ENCODE assay signal across 25 mouse cellular contexts in genomic region chr12:8101837-8102236, GRCm38 (mm10).
DNase-seq lines count a peak whose midpoint lies in the region; ATAC-seq and TF ChIP-seq lines count a peak whose summit lies in the region.
"Had no signal": no experiment of that assay in that cellular context is flagged by ENCODE, and none has a peak within 500 bp of the region (broad histone marks: within the 10 kb centered on the region; RNA-seq: fewer than 3 reads in every experiment).

No protein-coding gene starts in this region.

- H3K9me3 ChIP-seq in embryonic facial prominence, embryonic 14.5 days (ENCODE audit: control insufficient read depth, low read length): no peaks in the 10 kb centered on the region
- no peaks in the 10 kb centered on the region for H3K9me3 ChIP-seq in embryonic facial prominence, embryonic 10.5 days
- no peaks in the 10 kb centered on the region for H3K9me3 ChIP-seq in midbrain, postnatal 0 days (ENCODE audit: low read length)
- no peaks in the 10 kb centered on the region for H3K9me3 ChIP-seq in midbrain, embryonic 11.5 days (ENCODE audit: control insufficient read depth, low read length)
- no peaks in the 10 kb centered on the region for H3K9me3 ChIP-seq in hindbrain, embryonic 13.5 days
- no peaks in the 10 kb centered on the region for H3K9me3 ChIP-seq in neural tube, embryonic 14.5 days (ENCODE audit: control insufficient read depth, low read length)
- H3K9me3 ChIP-seq: embryonic facial prominence, embryonic 12.5 days; limb, embryonic 12.5 days; liver, embryonic 12.5 days; midbrain, embryonic 12.5 days had no signal

- no peak for TF ChIP-seq CTCF in midbrain, postnatal 0 days (IDR thresholded peaks at IDR 0.05)

- WGBS in embryonic facial prominence, embryonic 14.5 days: 53% methylated on average over 8 of the region's 8 CpGs
- 83% methylated on average over 8 of the region's 8 CpGs for WGBS in embryonic facial prominence, embryonic 10.5 days
- 68% methylated on average over 8 of the region's 8 CpGs for WGBS in midbrain, postnatal 0 days
- WGBS in midbrain, embryonic 11.5 days: 80% methylated on average over 8 of the region's 8 CpGs
- WGBS in hindbrain, embryonic 13.5 days: 48% methylated on average over 8 of the region's 8 CpGs
- 47% methylated on average over 8 of the region's 8 CpGs for WGBS in neural tube, embryonic 14.5 days

- DNase-seq in embryonic facial prominence, embryonic 14.5 days (ENCODE audit: low spot score): peak; percentile 49
- no peak for DNase-seq in embryonic facial prominence, embryonic 10.5 days (ENCODE audit: low spot score)
- peak; percentile 12 for DNase-seq in midbrain, postnatal 0 days (ENCODE audit: low spot score)
- DNase-seq in midbrain, embryonic 11.5 days (ENCODE audit: low spot score, missing footprints): no peak
- DNase-seq in thymus, postnatal 14 days: no peak
- no peak for DNase-seq in kidney, adult 11 months
- DNase-seq: adrenal gland, postnatal 36 days; cerebellum, adult 11-12 months; cerebellum, postnatal 10 days; gastrocnemius, postnatal 36 days; heart, postnatal 36 days; kidney, adult 9 months; kidney, postnatal 25 days; layer of hippocampus, postnatal 36 days; lung, adult 18-20 months; lung, postnatal 10 days had no signal

- no peak overlapping the region for H3K27ac ChIP-seq in embryonic facial prominence, embryonic 14.5 days (replicated peaks; ENCODE audit: low read depth, low read length)
- H3K27ac ChIP-seq in embryonic facial prominence, embryonic 10.5 days (replicated peaks): no peak overlapping the region
- H3K27ac ChIP-seq in midbrain, postnatal 0 days (ENCODE audit: low read depth, low read length): no peak overlapping the region
- no peak overlapping the region for H3K27ac ChIP-seq in midbrain, embryonic 11.5 days (ENCODE audit: low read depth, low read length)
- peak overlapping the region; percentile 40; the same call in 1 of the 2 replicates for H3K27ac ChIP-seq in hindbrain, embryonic 13.5 days
- H3K27ac ChIP-seq in neural tube, embryonic 14.5 days (ENCODE audit: low read depth, low read length): no peak overlapping the region
- H3K27ac ChIP-seq: embryonic facial prominence, embryonic 12.5 days; limb, embryonic 12.5 days; liver, embryonic 12.5 days; midbrain, embryonic 12.5 days had no signal

- H3K4me3 ChIP-seq in embryonic facial prominence, embryonic 14.5 days (ENCODE audit: low read depth, low read length): no peak overlapping the region
- no peak overlapping the region for H3K4me3 ChIP-seq in embryonic facial prominence, embryonic 10.5 days
- H3K4me3 ChIP-seq in midbrain, postnatal 0 days (ENCODE audit: low read depth, low read length): no peak overlapping the region
- no peak overlapping the region for H3K4me3 ChIP-seq in midbrain, embryonic 11.5 days (ENCODE audit: low read depth, low read length)
- no peak overlapping the region for H3K4me3 ChIP-seq in hindbrain, embryonic 13.5 days
- no peak overlapping the region for H3K4me3 ChIP-seq in neural tube, embryonic 14.5 days (ENCODE audit: low read depth, low read length)
- H3K4me3 ChIP-seq: embryonic facial prominence, embryonic 12.5 days; erythroblast, embryonic 14.5 days; limb, embryonic 12.5 days; liver, embryonic 12.5 days; midbrain, embryonic 12.5 days had no signal

- H3K9ac ChIP-seq in embryonic facial prominence, embryonic 14.5 days (ENCODE audit: low read depth, low read length): no peak overlapping the region
- H3K9ac ChIP-seq in midbrain, postnatal 0 days (replicated peaks; ENCODE audit: low read length, poor library complexity, severe bottlenecking): no peak overlapping the region
- no peak overlapping the region for H3K9ac ChIP-seq in midbrain, embryonic 11.5 days (ENCODE audit: low read length)
- H3K9ac ChIP-seq in hindbrain, embryonic 13.5 days: no peak overlapping the region
- no peak overlapping the region for H3K9ac ChIP-seq in neural tube, embryonic 14.5 days (replicated peaks; ENCODE audit: low read depth, low read length)
- H3K9ac ChIP-seq: embryonic facial prominence, embryonic 12.5 days; limb, embryonic 12.5 days; liver, embryonic 12.5 days; midbrain, embryonic 12.5 days had no signal

- 0 out of 2 replicates have a peak, but pooled peaks cover 3% of the 10 kb centered on the region for H3K4me1 ChIP-seq in embryonic facial prominence, embryonic 14.5 days (ENCODE audit: control insufficient read depth, insufficient read depth, low read length)
- peaks cover 3% of the 10 kb centered on the region for H3K4me1 ChIP-seq in embryonic facial prominence, embryonic 10.5 days
- no peaks in the 10 kb centered on the region for H3K4me1 ChIP-seq in midbrain, postnatal 0 days (ENCODE audit: insufficient read depth, low read length)
- no peaks in the 10 kb centered on the region for H3K4me1 ChIP-seq in midbrain, embryonic 11.5 days (ENCODE audit: control insufficient read depth, insufficient read depth, low read length)
- peaks cover 9% of the 10 kb centered on the region for H3K4me1 ChIP-seq in hindbrain, embryonic 13.5 days (replicated peaks)
- no peaks in the 10 kb centered on the region for H3K4me1 ChIP-seq in neural tube, embryonic 14.5 days (ENCODE audit: control insufficient read depth, insufficient read depth, low read length)
- H3K4me1 ChIP-seq: limb, embryonic 12.5 days; liver, embryonic 12.5 days; midbrain, embryonic 12.5 days had no signal

- H3K36me3 ChIP-seq in embryonic facial prominence, embryonic 14.5 days (ENCODE audit: control insufficient read depth, insufficient read depth, low read length): no peaks in the 10 kb centered on the region
- no peaks in the 10 kb centered on the region for H3K36me3 ChIP-seq in embryonic facial prominence, embryonic 10.5 days (replicated peaks)
- no peaks in the 10 kb centered on the region for H3K36me3 ChIP-seq in midbrain, postnatal 0 days (ENCODE audit: insufficient read depth, low read length)
- no peaks in the 10 kb centered on the region for H3K36me3 ChIP-seq in midbrain, embryonic 11.5 days (ENCODE audit: control insufficient read depth, insufficient read depth, low read length)
- H3K36me3 ChIP-seq in hindbrain, embryonic 13.5 days: no peaks in the 10 kb centered on the region
- no peaks in the 10 kb centered on the region for H3K36me3 ChIP-seq in neural tube, embryonic 14.5 days (ENCODE audit: control insufficient read depth, insufficient read depth, low read length)
- H3K36me3 ChIP-seq: embryonic facial prominence, embryonic 12.5 days; limb, embryonic 12.5 days; liver, embryonic 12.5 days; midbrain, embryonic 12.5 days had no signal

- H3K27me3 ChIP-seq in embryonic facial prominence, embryonic 14.5 days (replicated peaks; ENCODE audit: control insufficient read depth, insufficient read depth, low read length): no peaks in the 10 kb centered on the region
- no peaks in the 10 kb centered on the region for H3K27me3 ChIP-seq in embryonic facial prominence, embryonic 10.5 days (replicated peaks; ENCODE audit: low read depth, poor library complexity, severe bottlenecking)
- no peaks in the 10 kb centered on the region for H3K27me3 ChIP-seq in midbrain, postnatal 0 days (ENCODE audit: insufficient read depth, low read length)
- H3K27me3 ChIP-seq in midbrain, embryonic 11.5 days (ENCODE audit: control insufficient read depth, insufficient read depth, low read length): no peaks in the 10 kb centered on the region
- H3K27me3 ChIP-seq in hindbrain, embryonic 13.5 days: no peaks in the 10 kb centered on the region
- no peaks in the 10 kb centered on the region for H3K27me3 ChIP-seq in neural tube, embryonic 14.5 days (ENCODE audit: control insufficient read depth, insufficient read depth, low read length)
- H3K27me3 ChIP-seq: limb, embryonic 12.5 days; liver, embryonic 12.5 days; midbrain, embryonic 12.5 days had no signal

- H3K4me2 ChIP-seq in embryonic facial prominence, embryonic 14.5 days (ENCODE audit: low read depth, low read length): no peak overlapping the region
- H3K4me2 ChIP-seq in midbrain, postnatal 0 days (ENCODE audit: low read depth, low read length, poor library complexity, severe bottlenecking): no peak overlapping the region
- H3K4me2 ChIP-seq in midbrain, embryonic 11.5 days: no peak overlapping the region
- no peak overlapping the region for H3K4me2 ChIP-seq in hindbrain, embryonic 13.5 days
- no peak overlapping the region for H3K4me2 ChIP-seq in neural tube, embryonic 14.5 days (ENCODE audit: low read depth, low read length)
- H3K4me2 ChIP-seq: embryonic facial prominence, embryonic 12.5 days; limb, embryonic 12.5 days; liver, embryonic 12.5 days; midbrain, embryonic 12.5 days had no signal

- peak; percentile 65 for ATAC-seq in embryonic facial prominence, embryonic 14.5 days (ENCODE audit: low read depth)
- no peak for ATAC-seq in midbrain, postnatal 0 days (ENCODE audit: low FRiP score)
- no peak for ATAC-seq in midbrain, embryonic 11.5 days (ENCODE audit: low FRiP score)
- peak; percentile 80 for ATAC-seq in hindbrain, embryonic 13.5 days (ENCODE audit: low FRiP score)
- ATAC-seq in neural tube, embryonic 14.5 days (ENCODE audit: low read depth): peak; percentile 88; the same call in 1 of the 2 replicates
- ATAC-seq: CD4-positive, CD25-positive, alpha-beta regulatory T cell, adult 4 months; forebrain, embryonic 14.5 days; liver, embryonic 12.5 days had no signal

Comparison
In these comparisons a context has a peak if more than half of its experiments do, and no peak if none do; other contexts are left out.
1. DNase-seq: peak in embryonic facial prominence, embryonic 14.5 days (single experiment) and midbrain, postnatal 0 days (single experiment); none in embryonic facial prominence, embryonic 10.5 days (single experiment), midbrain, embryonic 11.5 days (single experiment), thymus, postnatal 14 days (single experiment) and kidney, adult 11 months (single experiment).
2. ATAC-seq: peak in embryonic facial prominence, embryonic 14.5 days (single experiment), hindbrain, embryonic 13.5 days (single experiment) and neural tube, embryonic 14.5 days (single experiment); none in midbrain, postnatal 0 days (single experiment) and midbrain, embryonic 11.5 days (single experiment).